In the genomic region with DNA sequence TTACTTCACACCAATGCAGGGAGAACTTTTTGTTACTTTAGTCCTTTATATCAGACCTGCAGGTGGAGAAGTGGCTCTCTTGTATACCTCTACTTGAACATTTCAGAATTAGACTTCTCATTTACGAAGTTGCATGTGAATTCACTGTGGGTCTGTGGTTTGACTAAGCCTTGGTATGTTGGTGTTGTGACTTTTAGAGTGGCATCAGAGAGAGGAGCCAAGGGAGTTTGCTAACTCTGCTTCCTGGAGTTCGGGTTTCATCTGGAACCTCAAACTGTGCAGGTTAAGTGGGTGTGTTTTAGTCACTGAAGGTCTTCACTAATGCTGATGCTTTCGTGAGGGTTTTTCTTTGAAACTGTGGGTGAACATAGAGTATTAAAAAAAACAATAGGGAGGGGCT, we compare ENCODE assay signal across 14 mouse cellular contexts.
"Had no signal": no experiment of that assay in that cellular context is flagged by ENCODE, and none has a peak within 500 bp of the region (broad histone marks: within the 10 kb centered on the region; RNA-seq: fewer than 3 reads in every experiment).

No protein-coding gene starts in this region.

- ATAC-seq: liver, postnatal 0 days; midbrain, embryonic 15.5 days had no signal

- H3K4me3 ChIP-seq: limb, embryonic 15.5 days; liver, embryonic 13.5 days; lung, embryonic 15.5 days; megakaryocyte, embryonic 14.5 days; midbrain, embryonic 15.5 days had no signal

- DNase-seq: kidney, adult 9 months; kidney, postnatal 10 days; kidney, postnatal 4 days; liver, embryonic 13.5 days; liver, postnatal 0 days; lung, postnatal 14 days; right cerebral cortex, adult 18-20 months; right cerebral cortex, postnatal 25 days; thymus, postnatal 25 days had no signal

- H3K9me3 ChIP-seq: limb, embryonic 15.5 days; liver, embryonic 13.5 days; lung, embryonic 15.5 days; megakaryocyte, embryonic 14.5 days; midbrain, embryonic 15.5 days had no signal

- H3K27ac ChIP-seq: limb, embryonic 15.5 days; liver, embryonic 13.5 days; lung, embryonic 15.5 days; macrophage; midbrain, embryonic 15.5 days had no signal

- H3K27me3 ChIP-seq: limb, embryonic 15.5 days; lung, embryonic 15.5 days; megakaryocyte, embryonic 14.5 days; midbrain, embryonic 15.5 days had no signal

- H3K36me3 ChIP-seq: limb, embryonic 15.5 days; liver, embryonic 13.5 days; lung, embryonic 15.5 days; midbrain, embryonic 15.5 days had no signal
